Mouse (Mus musculus) cortical plate, adult 2 months (tissue): ENCODE measurements at regions not wholly inside any gene's neighbourhood (a gene's known extent, or its start where the extent isn't known, plus 50 kb on each side); places are given as distances from the start of the nearest gene placed in this dataset.

ENCODE experiments used
- CTCF ChIP-seq: fragments of 200-500 bp; IDR thresholded peaks from 2 replicates; pipeline ENCODE4 v1.5.1; 2011; ENCODE audit warnings: mild to moderate bottlenecking, control low read depth, low read length; ENCODE audit not compliant: insufficient read depth; ENCODE audit errors: extremely low read depth
- POLR2A ChIP-seq: fragments of 200-500 bp; IDR thresholded peaks from 2 replicates; pipeline ENCODE4 v1.6.1; 2011; ENCODE audit warnings: mild to moderate bottlenecking, low read length, control low read depth; ENCODE audit not compliant: insufficient read depth; ENCODE audit errors: extremely low read depth

DNA sequence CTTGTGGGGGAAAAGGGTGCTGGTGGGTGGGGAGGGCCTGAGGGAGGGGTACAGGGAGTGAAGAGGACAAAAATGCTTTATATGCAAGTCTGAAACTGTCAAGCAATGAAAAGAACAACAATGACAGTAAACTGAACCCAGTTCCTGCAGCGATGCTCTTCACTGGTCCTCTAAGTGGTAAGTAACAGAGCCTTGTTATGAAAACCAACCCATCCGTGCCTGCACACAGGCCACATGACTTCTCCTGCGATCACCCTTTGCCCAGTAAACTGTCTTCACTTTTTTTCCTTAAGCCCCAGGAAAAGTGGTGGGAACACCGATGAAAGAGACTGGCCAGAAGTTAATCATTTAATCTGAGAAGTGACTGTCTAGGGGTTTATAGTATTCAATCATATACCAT, 83.3 kb downstream of the Atp6ap1l start:
- TF ChIP-seq POLR2A (no peak), CTCF (no peak)
